Mouse (Mus musculus): ENCODE data around the gene Flcn.

The Flcn gene

DNA sequence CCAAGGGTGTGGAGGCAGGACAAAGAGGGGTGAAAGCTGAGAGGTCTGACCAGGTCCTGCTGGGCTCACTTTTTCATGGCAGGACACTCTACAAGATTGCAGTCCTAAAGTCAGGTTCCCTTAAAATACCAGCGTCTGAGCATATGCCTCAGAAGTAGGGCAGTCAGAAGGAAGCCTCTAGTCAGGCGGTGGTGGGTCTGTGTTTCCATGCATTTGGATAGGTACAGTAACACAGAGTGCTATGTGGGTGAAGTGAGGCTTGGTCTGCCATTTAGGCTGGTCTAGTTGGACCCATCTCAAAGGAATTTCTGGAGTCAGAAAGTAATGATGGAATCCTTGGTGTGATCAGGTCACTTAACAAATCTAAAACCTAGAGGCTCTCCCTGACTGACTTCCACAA lies 40.5 kb downstream of the Flcn start:
- DNase-seq (ENCODE audit: low spot score), result no peak

GRCm38 (mm10) chr11:59760796-59761195 lies 49.0 kb downstream of the Flcn start:
- DNase-seq (ENCODE audit: low spot score), result no peak

DNA sequence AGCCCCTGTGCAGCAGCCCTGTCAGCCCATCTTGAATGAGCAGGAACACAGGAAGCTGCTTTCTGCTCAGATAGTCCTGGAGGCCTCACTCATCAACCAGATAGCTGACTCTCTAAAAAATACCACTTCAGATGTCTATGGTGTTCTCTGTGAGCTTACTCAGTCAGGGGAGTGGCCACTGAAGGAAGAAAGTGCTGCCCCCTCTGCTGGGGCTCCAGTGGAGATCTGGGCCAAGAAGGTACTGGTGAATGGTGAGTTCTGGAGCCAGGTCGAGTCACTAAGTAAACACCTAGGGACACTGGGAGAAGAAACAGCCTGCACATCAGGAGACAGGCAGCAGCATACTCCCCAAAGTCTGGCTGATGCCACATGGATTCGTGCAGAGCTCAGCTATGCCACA lies 50.2 kb downstream of the Flcn start:
- no peak for DNase-seq (ENCODE audit: low spot score)

GRCm38 (mm10) chr11:59759178-59759577 lies 50.6 kb downstream of the Flcn start:
- peak; percentile 66 for DNase-seq (ENCODE audit: low spot score)

DNA sequence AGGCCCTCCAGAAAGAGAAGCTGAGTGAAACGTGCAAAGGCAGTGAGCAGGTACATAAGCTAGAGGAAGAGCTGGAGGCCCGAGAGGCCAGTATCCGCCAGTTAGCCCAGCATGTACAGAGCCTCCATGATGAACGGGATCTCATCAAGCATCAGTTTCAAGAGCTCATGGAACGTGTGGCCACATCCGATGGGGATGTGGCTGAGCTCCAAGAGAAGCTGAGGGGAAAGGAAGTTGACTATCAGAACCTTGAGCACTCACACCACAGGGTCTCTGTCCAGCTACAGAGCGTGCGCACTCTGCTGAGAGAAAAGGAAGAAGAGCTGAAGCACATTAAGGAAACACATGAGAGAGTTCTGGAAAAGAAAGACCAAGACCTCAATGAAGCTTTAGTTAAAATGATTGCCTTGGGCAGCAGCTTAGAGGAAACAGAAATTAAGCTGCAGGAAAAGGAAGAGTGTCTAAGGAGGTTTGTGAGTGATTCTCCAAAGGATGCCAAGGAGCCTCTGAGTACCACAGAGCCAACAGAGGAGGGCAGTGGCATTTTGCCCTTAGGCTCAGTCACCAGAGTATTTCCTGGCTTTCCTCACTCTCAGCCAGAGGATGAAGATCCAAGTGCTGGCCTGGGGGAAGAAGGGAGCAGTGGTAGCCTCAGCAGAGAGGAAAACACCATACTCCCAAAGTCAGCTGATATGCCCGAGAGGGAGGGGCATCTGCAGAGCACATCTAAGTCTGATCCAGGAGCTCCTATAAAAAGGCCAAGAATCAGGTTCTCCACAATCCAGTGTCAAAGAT lies 51.4 kb downstream of the Flcn start:
- DNase-seq (ENCODE audit: low spot score), result no peak

DNA sequence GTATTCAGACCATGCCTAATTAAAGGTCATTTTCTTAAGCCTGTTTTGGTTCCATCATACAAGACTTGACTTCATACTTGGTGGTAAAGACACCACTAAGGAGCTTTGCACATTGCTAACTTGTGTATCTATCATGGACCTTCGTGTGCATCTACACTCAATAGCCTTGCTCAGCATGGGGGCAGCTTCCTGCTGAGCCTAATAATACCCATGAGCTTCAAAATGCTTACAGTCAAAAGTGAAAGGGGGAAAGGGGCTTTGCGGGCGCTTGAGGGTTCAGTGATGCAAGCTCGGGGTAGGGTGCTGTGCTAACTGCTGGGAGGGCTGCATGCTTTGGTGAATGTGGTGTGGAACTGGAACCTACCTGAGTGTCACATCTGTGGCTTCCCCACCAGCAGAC lies 53.5 kb downstream of the Flcn start:
- DNase-seq (ENCODE audit: low spot score), result no peak

DNA sequence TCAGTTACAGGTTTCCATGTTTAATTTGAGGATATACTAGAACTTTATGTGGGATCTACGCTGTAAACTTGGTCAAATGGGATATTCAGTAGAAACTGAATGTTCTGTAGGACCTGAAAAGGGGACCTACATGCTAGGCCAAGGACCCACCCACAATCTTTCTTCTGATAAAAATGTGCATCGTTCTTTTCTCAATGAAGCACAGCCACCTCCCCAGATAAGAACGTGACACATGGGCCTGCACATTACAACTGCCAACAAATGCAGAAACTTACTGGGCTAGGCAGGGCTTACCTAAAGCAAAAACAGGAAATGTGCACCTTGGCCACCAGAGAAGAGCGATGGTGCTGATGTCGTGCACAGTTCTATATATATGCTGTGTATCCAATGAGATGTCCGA lies 55.3 kb downstream of the Flcn start:
- DNase-seq (ENCODE audit: low spot score), result no peak

- no peak for DNase-seq (ENCODE audit: low spot score)
Measured at GRCm38 (mm10) chr11:59749050-59749449, 60.8 kb downstream of the Flcn start.

DNA sequence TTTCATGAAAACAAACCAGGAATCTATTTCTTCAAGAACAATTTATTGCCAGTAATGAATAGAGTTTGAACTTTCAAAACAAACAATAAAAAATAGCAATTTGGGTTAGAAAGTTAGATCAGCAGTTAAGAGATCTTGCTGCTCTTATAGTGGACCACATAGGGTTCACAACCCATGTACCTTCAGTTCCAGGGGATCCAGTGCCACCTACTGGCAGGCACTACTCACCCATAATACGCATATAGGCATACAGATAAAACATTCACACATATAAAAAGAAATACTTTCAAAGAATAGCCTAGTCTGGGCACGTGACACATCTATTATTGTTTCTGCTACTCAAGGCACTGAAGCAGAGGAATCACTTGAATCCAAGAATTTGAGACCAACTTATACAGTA lies 63.2 kb downstream of the Flcn start:
- DNase-seq (ENCODE audit: low spot score), result no peak

GRCm38 (mm10) chr11:59745851-59746250 lies 64.0 kb downstream of the Flcn start:
- DNase-seq (ENCODE audit: low spot score), result no peak

DNA sequence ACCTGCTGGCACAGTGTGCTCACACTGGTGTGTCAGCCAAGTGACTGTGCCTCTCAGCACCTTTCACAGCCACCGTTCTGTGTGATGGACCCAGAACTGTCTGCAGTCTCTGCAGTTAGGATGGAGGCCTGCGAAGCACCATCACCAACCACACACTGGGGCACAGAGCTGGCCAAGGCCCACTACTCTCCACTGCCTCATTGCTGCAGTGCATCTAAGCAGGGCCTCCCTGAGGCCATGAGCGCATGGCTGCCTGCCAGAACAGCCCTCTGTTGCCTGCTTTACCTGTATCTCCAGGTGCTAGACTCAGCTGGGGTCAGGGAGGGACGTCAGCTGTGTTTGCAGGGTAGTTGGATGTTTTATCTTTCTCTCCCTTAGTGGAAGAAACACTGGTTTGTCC lies 65.4 kb downstream of the Flcn start:
- DNase-seq (ENCODE audit: low spot score), result no peak

DNA sequence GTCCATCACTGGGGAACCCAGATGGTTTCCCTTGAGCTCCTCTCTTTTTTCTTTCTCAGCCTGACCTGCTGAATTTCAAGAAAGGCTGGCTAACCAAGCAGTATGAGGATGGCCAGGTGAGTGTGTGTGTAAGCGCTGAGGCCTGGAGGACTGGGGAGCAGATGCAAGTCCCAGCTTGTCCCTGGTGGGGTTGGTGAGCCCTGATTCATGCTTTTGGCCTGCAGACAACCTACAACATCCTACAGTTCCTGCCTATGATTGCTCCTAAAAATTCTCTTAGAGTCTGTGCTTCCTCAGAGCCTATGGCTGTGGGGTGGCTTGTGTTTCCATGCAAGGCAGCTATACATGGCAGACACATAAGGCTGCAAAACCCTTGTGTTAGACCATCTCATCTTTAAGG lies 66.1 kb downstream of the Flcn start:
- no peak for DNase-seq (ENCODE audit: low spot score)

DNA sequence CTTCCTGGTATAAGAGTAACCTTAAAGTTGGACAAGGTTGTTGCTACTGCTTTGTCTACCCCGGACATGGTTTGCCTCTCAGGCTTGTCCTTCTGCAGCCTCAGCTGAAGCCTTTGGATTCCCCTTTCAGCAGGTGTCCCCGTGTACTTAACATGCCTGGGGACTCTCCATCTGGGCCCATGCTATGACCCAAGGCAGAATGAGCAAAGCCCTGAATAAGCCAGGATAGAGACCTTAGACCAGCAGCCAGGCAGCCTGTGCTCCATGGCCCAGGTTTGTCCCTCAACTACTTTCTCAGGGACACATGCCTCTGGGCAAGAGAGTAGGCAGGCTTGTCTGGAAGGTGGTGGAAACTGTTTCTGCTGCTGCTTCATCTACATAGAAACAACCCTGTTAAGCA lies 66.5 kb downstream of the Flcn start:
- DNase-seq (ENCODE audit: low spot score), result no peak

DNA sequence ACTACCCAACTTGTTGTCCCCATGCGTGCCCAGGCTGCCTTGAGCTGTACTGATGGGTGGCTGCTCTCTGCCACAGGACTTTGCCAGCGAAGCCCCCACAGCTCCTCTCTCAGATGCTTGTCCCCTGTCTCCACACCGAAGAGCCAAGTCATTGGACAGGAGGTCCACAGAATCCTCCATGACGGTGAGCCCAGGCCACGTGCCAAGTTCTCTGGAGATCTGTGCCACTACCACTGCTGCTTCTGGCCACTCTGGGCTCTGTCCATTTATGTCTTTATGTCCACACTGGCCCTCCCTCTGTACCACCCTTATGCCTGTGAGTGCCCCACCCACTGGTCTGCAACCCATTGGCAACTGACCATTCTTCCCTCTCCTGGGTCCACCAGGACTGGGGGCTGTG lies 67.9 kb downstream of the Flcn start:
- no peak for DNase-seq (ENCODE audit: low spot score)
